Mouse (Mus musculus) regulatory T cell (primary cell): Measurements from ENCODE around the gene Mical3.

Experiments
- in situ Hi-C: fragments of 300-600 bp; cut with MboI, MseI; formaldehyde crosslinking; loops from one replicate; pipeline ENCODE4 v1.15.1; 2025; ENCODE audit warnings: high pct_unique_total_duplicates

Mical3 gene

DNA sequence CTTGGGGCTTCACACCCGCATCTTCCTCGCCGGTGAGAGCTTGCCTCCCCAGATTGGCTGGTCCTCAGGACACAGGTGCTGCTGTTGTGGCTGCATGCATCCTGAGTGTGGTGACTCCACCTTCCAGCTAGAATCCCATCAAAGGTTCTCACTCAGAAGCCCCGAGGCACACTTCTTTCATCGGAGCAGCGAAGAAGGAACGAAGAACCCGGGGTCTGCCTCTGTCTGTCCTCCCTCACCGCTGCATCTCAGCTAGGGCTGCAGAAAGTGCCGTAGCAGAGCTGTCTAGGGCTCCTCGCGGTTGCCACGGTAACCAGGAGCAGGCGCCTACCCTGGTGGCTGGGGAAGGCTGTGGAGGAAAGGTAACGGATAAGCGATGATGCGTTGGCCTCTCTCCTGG is at the start of gene Mical3:
Gene Mical3 (minus strand): TSS at position 227 of the 400 bp plus-strand sequence.
- in situ Hi-C loops: loop anchor here (5.0 to 10.0 kb wide), 2 partner anchors 47 to 156 kb away; no protein-coding TSS in a partner anchor

GRCm38 (mm10) chr6:121179846-121180245 is 49.0 kb upstream of the Mical3 start:
- in situ Hi-C loops: loop anchor here (5.0 kb wide), 2 partner anchors 48 to 208 kb away; partner anchors contain the start of gene Mical3

DNA sequence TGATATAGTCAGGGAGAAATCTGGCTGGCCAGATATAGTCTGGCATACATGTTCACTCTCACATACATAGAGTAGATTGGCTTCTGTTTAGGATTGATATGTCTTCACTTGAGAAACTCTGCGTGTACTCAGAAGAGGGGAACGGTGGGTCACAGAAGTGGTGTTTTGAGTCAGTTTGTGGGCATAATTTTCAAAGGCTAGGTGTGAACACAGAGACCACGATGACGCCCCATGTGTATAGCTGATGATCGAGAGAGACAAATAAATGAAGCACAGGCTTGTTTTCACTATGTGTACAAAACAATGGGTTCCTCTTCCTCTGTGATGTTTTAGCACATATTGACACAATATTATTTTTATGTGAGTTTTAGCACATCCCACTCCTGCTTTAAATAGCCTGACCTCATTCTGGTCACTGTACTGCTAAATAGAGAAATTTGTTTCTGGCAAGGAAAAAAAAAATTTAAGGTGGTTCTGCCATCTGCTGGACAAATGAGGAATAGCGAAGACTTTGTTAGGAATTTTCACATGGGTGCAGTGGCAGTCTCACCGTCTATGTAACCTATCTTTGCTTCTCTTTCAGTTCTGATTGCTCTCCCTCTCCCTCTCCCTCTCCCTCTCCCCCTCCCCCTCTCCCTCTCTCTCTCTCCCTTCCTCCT is 48.0 kb upstream of the Mical3 start:
- in situ Hi-C loops: loop anchor here (5.0 kb wide), 2 partner anchors 47 to 207 kb away; partner anchors contain the start of gene Mical3

- in situ Hi-C loops: loop anchor here (5.0 kb wide), 2 partner anchors 45 to 205 kb away; partner anchors contain the start of gene Mical3
These were observed 46.4 kb upstream of the Mical3 start for GRCm38 (mm10) chr6:121177118-121177708.

- in situ Hi-C loops: loop anchor here (5.0 kb wide), 2 partner anchors 44 to 204 kb away; partner anchors contain the start of gene Mical3
These were observed 45.9 kb upstream of the Mical3 start for GRCm38 (mm10) chr6:121176731-121177098.

DNA sequence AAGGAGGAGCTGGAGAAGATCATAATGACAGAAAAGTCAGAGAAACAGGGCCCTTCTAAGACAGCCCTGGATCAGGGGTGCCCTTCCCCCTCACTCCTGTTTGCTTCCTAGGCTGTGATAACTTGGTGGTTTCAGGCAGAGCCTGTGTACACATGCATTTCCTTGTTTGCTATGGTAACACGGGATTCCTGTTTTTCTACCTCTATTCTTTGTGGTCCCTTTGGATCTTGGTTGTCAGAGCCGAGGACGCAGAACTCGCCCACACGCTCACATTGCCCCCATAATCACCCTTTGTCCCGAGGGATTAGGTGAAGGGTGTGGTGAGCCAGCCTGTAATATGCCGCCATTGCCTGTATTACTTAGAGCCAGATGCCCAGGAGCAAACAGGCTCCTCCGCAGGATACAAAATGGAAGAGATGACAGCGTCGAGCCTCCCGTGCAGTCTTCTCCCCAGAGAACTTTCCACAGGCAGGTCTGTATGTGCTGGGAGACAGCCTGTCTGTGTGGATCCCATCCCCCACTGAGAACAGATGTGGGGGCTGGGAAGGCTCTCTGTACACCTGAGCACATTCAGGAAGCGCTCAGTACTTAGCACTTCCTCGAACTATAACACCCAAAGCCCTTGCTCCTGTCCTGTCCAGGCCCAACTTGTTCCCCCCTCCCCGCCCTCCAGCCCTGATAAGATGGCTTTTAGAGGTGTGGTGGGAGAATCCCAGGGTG is 45.4 kb upstream of the Mical3 start:
- in situ Hi-C loops: loop anchor here (5.0 kb wide), 2 partner anchors 44 to 204 kb away; partner anchors contain the start of gene Mical3

GRCm38 (mm10) chr6:121174761-121175160 is 44.0 kb upstream of the Mical3 start:
- in situ Hi-C loops: loop anchor here (5.0 kb wide), 2 partner anchors 42 to 202 kb away; partner anchors contain the start of gene Mical3

- in situ Hi-C loops: no loop called here
These were observed 42.7 kb upstream of the Mical3 start for GRCm38 (mm10) chr6:121173471-121173870.

- in situ Hi-C loops: no loop called here
These were observed 40.3 kb upstream of the Mical3 start for GRCm38 (mm10) chr6:121171102-121171501.

GRCm38 (mm10) chr6:121167381-121167975 is 36.7 kb upstream of the Mical3 start:
- in situ Hi-C loops: no loop called here

GRCm38 (mm10) chr6:121166098-121166552 is 35.3 kb upstream of the Mical3 start:
- in situ Hi-C loops: no loop called here

GRCm38 (mm10) chr6:121162616-121163015 is 31.8 kb upstream of the Mical3 start:
- in situ Hi-C loops: no loop called here

DNA sequence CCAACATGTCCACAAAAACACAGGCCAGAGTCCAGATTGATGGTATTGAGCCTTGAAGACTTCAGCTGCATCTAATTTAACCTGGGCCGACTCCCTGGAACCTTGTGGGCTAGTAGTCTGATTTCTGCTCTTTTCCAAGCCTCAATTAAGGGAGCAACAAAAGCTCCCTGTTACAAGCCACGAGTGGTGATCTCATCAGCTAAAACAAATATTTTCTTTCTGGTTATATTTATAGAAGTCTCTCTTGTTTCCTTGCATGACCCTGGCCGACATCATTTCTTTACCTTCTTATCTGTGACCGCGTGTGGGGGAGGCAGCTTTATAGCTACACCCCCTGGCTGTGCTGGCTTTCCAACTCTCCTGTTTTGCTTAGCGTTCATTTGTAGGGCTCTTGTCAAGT is 29.3 kb upstream of the Mical3 start:
- in situ Hi-C loops: no loop called here

GRCm38 (mm10) chr6:121159616-121160015 is 28.8 kb upstream of the Mical3 start:
- in situ Hi-C loops: no loop called here

DNA sequence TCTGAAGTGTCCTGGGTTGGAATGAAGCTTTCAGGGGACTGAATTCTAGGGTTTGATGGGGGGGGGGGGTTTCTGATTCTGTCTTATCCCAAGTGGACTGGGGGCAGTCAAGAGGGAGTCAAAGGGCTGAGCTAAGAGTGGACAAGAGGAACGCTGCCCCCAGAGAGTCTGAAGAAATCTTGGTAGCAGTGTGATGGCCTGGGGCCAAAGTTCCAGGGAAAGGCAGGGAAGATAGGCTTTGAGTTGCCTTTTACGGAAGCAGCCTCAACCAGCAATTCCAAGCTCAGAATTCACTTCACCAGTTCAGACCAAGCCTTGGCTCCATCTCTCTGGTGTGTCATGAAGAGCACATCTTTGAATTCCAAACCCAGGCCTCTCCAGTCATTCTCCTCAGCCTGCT is 25.2 kb upstream of the Mical3 start:
- in situ Hi-C loops: no loop called here

- in situ Hi-C loops: no loop called here
These were observed 23.9 kb upstream of the Mical3 start for GRCm38 (mm10) chr6:121154451-121155300.

DNA sequence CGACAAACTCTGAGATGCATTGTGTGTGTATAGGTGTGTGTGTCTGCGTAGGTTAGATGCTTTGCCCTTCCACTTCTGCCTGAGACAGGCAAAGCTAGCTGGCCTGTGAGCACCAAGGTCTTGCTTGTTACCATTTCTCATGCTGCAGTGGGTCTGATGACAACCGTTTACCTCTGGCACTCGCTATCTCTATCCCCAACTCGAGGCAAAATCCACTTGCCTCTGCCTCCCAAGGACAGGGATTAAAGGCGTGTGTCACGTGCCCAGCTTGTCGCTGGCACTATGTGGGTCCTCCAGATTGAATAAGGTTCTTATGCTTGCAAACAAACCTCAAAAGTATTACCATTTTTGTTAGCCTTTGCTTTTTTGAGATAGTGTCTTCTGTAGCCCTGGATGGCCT is 22.4 kb upstream of the Mical3 start:
- in situ Hi-C loops: no loop called here

- in situ Hi-C loops: no loop called here
These were observed 20.9 kb upstream of the Mical3 start for GRCm38 (mm10) chr6:121151732-121152131.

GRCm38 (mm10) chr6:121150126-121150525 is 19.3 kb upstream of the Mical3 start:
- in situ Hi-C loops: no loop called here

DNA sequence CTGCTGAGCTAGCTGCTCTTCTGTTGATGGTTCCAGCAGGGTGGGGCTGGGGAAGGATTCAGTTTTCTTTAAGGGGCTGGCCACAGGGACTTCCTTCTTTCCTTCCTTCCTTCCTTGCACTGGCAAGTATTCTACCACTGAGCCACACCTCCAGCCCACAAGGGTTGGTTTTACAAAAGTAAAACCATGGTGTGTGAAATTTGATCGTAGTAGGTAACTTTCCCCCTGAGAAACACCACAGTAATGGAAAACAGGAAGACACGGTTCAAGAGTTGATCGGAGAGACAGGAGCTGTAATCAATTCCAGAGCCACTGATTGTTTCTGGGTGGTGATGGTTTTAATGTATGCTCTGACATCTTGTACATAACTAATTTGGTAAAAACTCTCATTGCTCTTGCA is 18.6 kb upstream of the Mical3 start:
- in situ Hi-C loops: no loop called here

- in situ Hi-C loops: no loop called here
These were observed 17.6 kb upstream of the Mical3 start for GRCm38 (mm10) chr6:121148360-121148759.
